Mouse (Mus musculus): ENCODE data around the gene Gm10961. TPM values are rescaled to one million over a fixed set of nuclear protein-coding genes. Genes with fewer than 3 reads are reported as not detected.
"Not testable (repeated sequence)": the region's sequence is repeated elsewhere in the genome, so short reads cannot be mapped to it uniquely, and the experiment has no call there.

The Gm10961 gene
- polyA plus RNA-seq, 1 experiment from 2014 or later, result not detected

DNA sequence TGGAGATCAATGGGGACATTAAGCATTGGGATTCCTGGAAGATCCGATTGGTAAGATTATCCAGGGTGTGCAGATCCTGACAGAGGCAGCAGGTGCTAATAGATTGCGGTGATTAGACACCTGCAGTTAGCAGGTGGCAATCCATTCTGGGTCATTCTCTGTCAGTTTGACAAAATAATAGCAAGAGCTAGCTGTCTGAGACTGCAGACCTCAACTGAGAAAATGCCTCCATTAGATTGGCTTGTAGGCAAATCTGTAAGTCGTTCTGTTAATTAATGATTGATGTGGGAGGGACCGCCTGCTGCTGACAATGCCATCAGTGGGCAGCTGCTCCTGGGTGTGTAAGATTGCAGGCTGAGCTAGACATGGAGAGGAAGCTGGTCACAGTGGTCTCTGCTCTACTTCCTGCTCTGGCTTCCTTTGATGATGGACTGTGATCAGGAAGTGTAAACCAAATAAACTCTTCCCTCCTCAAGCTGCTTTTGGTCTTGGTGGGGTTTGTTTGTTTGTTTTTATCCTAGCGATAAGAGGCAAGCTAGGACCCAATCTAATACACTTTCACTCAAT lies 6.6 kb downstream of the Gm10961 start:
- TF ChIP-seq CTCF (IDR thresholded peaks at IDR 0.05; ENCODE audit: low read depth), result no peak
- no peak for TF ChIP-seq EP300 (optimal IDR thresholded peaks at IDR 0.05)
- Histone ChIP-seq H3K36me3 (ENCODE audit: control insufficient read depth, insufficient read depth, low read length) (no peaks in the 10 kb centered on the region), H3K4me1 (replicated peaks; ENCODE audit: control insufficient read depth, insufficient read depth) (no peaks in the 10 kb centered on the region), H3K9ac (ENCODE audit: low read length) (no peak overlapping the region), H3K9me3 (ENCODE audit: control insufficient read depth, low read length) (no peaks in the 10 kb centered on the region), H3K27me3 (ENCODE audit: control insufficient read depth, insufficient read depth, low read length) (no peaks in the 10 kb centered on the region), H3K4me2 (replicated peaks; ENCODE audit: low read depth) (no peak overlapping the region), H3K4me3 (ENCODE audit: low read depth, low read length) (no peak overlapping the region), H3K27ac (replicated peaks) (no peak overlapping the region)
- 56% methylated on average over 5 of the region's 5 CpGs for WGBS
- no peak for DNase-seq (ENCODE audit: low spot score)
- peak; percentile 64; the same call in 1 of the 2 replicates for ATAC-seq (ENCODE audit: low FRiP score, low TSS enrichment)

DNA sequence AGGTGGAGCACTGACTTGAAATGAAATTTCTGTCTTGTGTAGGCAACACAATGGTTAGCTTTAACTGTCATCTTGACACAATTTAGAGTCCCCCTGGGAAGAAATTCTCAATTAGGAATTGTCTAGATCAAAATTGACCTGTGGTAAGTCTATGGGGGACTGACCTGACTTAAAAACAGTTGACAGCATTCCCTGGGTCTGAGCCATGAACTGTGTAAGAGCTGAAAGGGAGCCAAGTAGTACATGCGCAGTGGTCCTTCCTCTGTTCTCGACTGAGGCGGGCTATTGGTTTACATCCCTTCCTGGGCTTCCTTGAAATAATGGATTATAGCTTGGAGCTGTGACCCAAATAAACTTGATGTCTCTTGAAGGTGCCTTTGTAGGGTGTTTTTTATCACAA lies 15.8 kb downstream of the Gm10961 start:
- TF ChIP-seq EP300 (optimal IDR thresholded peaks at IDR 0.05) (no peak), CTCF (IDR thresholded peaks at IDR 0.05; ENCODE audit: low read depth) (no peak)
- DNase-seq (ENCODE audit: low spot score) (no peak), ATAC-seq (ENCODE audit: low FRiP score, low TSS enrichment) (no peak)
- Histone ChIP-seq H3K4me2 (replicated peaks; ENCODE audit: low read depth) (no peak overlapping the region), H3K36me3 (ENCODE audit: control insufficient read depth, insufficient read depth, low read length) (no peaks in the 10 kb centered on the region), H3K27me3 (ENCODE audit: control insufficient read depth, insufficient read depth, low read length) (no peaks in the 10 kb centered on the region), H3K4me1 (replicated peaks; ENCODE audit: control insufficient read depth, insufficient read depth) (no peaks in the 10 kb centered on the region), H3K9ac (ENCODE audit: low read length) (no peak overlapping the region), H3K27ac (replicated peaks) (no peak overlapping the region), H3K9me3 (ENCODE audit: control insufficient read depth, low read length) (no peaks in the 10 kb centered on the region), H3K4me3 (ENCODE audit: low read depth, low read length) (no peak overlapping the region)
- WGBS, result 70% methylated on average over 3 of the region's 3 CpGs

DNA sequence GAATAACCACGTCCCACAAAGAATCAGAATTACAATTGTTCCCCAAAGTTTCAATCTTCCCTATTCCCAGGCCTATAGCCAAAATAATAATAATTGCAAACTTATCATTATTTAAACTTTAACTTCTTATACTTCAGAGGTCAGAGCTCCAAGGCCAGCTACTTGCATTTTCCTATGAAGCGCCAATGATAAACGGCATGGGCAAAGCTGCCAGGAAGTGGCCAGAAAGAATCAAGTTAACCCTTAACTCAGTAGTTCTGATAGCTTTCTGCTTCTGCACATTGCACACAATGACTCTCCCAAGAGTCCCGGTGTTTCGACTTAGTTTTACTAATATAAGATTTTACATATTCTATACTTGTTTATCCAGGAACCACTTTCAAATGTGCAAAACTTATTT lies 19.2 kb downstream of the Gm10961 start:
- not testable (repeated sequence) for H3K36me3 ChIP-seq (ENCODE audit: control insufficient read depth, insufficient read depth, low read length); ATAC-seq (ENCODE audit: low FRiP score, low TSS enrichment); H3K4me3 ChIP-seq (ENCODE audit: low read depth, low read length); H3K4me1 ChIP-seq (replicated peaks; ENCODE audit: control insufficient read depth, insufficient read depth); H3K27me3 ChIP-seq (ENCODE audit: control insufficient read depth, insufficient read depth, low read length); H3K4me2 ChIP-seq (replicated peaks; ENCODE audit: low read depth); H3K9ac ChIP-seq (ENCODE audit: low read length); H3K27ac ChIP-seq (replicated peaks); DNase-seq (ENCODE audit: low spot score); H3K9me3 ChIP-seq (ENCODE audit: control insufficient read depth, low read length)
- WGBS, result 52% methylated on average over 5 of the region's 5 CpGs

DNA sequence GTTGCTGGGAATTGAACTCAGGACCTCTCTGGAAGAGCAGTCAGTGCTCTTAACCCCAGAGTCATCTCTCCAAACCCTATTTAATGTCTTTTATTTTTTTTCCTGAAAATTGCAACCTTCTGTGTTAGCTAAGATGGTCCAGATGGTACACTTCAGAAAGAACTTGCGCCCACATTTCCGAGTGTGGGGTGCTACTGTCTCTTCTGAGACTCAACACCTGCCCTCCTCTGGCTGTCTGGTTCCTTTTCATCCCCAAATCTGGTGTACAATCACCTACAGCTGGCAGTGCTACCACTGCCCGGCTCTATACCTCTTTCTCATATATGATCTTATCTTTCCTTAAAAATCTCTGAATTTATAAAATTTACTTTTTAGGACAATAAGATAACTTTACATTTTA lies 21.8 kb downstream of the Gm10961 start:
- no peak overlapping the region for H3K4me2 ChIP-seq (replicated peaks; ENCODE audit: low read depth)
- H3K27ac ChIP-seq (replicated peaks), result no peak overlapping the region
- H3K4me1 ChIP-seq (replicated peaks; ENCODE audit: control insufficient read depth, insufficient read depth), result no peaks in the 10 kb centered on the region
- no peaks in the 10 kb centered on the region for H3K9me3 ChIP-seq (ENCODE audit: control insufficient read depth, low read length)
- no peak overlapping the region for H3K4me3 ChIP-seq (ENCODE audit: low read depth, low read length)
- TF ChIP-seq CTCF (IDR thresholded peaks at IDR 0.05; ENCODE audit: low read depth) (no peak), EP300 (optimal IDR thresholded peaks at IDR 0.05) (no peak)
- no peak for DNase-seq (ENCODE audit: low spot score)
- 85% methylated on average over 3 of the region's 3 CpGs for WGBS
- H3K9ac ChIP-seq (ENCODE audit: low read length), result no peak overlapping the region
- H3K27me3 ChIP-seq (ENCODE audit: control insufficient read depth, insufficient read depth, low read length), result no peaks in the 10 kb centered on the region
- ATAC-seq (ENCODE audit: low FRiP score, low TSS enrichment), result no peak
- H3K36me3 ChIP-seq (ENCODE audit: control insufficient read depth, insufficient read depth, low read length), result no peaks in the 10 kb centered on the region

DNA sequence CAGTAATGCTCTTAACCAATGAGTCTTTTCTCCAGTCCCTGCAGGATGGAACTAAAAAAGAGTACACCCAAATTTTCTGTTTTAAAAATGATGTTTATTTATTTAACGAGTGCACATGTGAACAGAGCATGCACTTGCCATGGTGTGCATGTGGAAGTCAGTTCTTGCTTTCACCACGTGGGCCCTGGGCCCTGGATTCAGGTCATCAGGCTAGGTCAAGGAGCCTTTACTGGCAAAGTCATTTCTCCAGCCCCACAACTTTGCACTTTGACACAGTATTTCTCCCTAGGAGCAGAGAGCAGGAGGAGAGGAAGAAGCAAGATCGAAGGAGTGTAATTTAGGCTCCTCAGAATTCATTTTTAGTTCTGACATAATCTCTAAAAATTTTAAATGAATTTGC lies 23.7 kb downstream of the Gm10961 start:
- Histone ChIP-seq H3K4me1 (replicated peaks; ENCODE audit: control insufficient read depth, insufficient read depth) (no peaks in the 10 kb centered on the region), H3K27ac (replicated peaks) (no peak overlapping the region), H3K36me3 (ENCODE audit: control insufficient read depth, insufficient read depth, low read length) (no peaks in the 10 kb centered on the region), H3K27me3 (ENCODE audit: control insufficient read depth, insufficient read depth, low read length) (no peaks in the 10 kb centered on the region), H3K4me3 (ENCODE audit: low read depth, low read length) (no peak overlapping the region), H3K9ac (ENCODE audit: low read length) (no peak overlapping the region), H3K9me3 (ENCODE audit: control insufficient read depth, low read length) (no peaks in the 10 kb centered on the region), H3K4me2 (replicated peaks; ENCODE audit: low read depth) (no peak overlapping the region)
- ATAC-seq (ENCODE audit: low FRiP score, low TSS enrichment) (no peak), DNase-seq (ENCODE audit: low spot score) (no peak)
- TF ChIP-seq EP300 (optimal IDR thresholded peaks at IDR 0.05), result no peak
- TF ChIP-seq CTCF (IDR thresholded peaks at IDR 0.05; ENCODE audit: low read depth), result no peak
- 74% methylated on average over 3 of the region's 3 CpGs for WGBS

DNA sequence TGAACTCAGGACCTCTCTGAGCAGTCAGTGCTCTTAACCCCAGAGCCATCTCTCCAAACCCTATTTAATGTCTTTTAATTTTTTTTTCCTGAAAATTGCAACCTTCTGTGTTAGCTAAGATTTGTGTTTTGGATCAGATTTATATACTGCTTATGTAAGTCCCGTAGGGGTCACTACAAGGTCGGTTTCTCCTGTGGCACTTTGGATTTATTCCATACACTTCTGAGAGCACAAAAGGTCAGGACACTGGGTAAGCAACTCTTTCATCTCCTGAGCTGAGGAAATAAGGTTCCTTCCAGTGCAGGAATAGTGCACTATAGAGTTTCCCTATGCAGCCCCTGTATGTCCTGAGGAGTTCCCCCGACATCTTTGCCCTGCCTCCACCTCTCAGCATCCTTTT lies 24.4 kb downstream of the Gm10961 start:
- Histone ChIP-seq H3K36me3 (ENCODE audit: control insufficient read depth, insufficient read depth, low read length) (0 out of 2 replicates have a peak, but pooled peaks cover 2% of the 10 kb centered on the region), H3K4me1 (replicated peaks; ENCODE audit: control insufficient read depth, insufficient read depth) (no peaks in the 10 kb centered on the region), H3K4me3 (ENCODE audit: low read depth, low read length) (no peak overlapping the region), H3K27me3 (ENCODE audit: control insufficient read depth, insufficient read depth, low read length) (no peaks in the 10 kb centered on the region), H3K9me3 (ENCODE audit: control insufficient read depth, low read length) (no peaks in the 10 kb centered on the region), H3K4me2 (replicated peaks; ENCODE audit: low read depth) (no peak overlapping the region), H3K9ac (ENCODE audit: low read length) (no peak overlapping the region), H3K27ac (replicated peaks) (no peak overlapping the region)
- ATAC-seq (ENCODE audit: low FRiP score, low TSS enrichment) (peak; percentile 33; the same call in 1 of the 2 replicates), DNase-seq (ENCODE audit: low spot score) (no peak)
- WGBS, result 62% methylated on average over 3 of the region's 3 CpGs
- TF ChIP-seq EP300 (optimal IDR thresholded peaks at IDR 0.05) (no peak), CTCF (IDR thresholded peaks at IDR 0.05; ENCODE audit: low read depth) (no peak)

Measured in stomach, postnatal 0 days (tissue).